Mouse (Mus musculus): ENCODE results near the gene Nfib. TPM values are rescaled to one million over a fixed set of nuclear protein-coding genes. Genes with fewer than 3 reads are reported as not detected.
A peak's percentile ranks its signal among the peaks of the same experiment; 100 is the strongest.

Nfib gene
- polyA plus RNA-seq, 1 experiment from 2014 or later = 164 TPM

DNA sequence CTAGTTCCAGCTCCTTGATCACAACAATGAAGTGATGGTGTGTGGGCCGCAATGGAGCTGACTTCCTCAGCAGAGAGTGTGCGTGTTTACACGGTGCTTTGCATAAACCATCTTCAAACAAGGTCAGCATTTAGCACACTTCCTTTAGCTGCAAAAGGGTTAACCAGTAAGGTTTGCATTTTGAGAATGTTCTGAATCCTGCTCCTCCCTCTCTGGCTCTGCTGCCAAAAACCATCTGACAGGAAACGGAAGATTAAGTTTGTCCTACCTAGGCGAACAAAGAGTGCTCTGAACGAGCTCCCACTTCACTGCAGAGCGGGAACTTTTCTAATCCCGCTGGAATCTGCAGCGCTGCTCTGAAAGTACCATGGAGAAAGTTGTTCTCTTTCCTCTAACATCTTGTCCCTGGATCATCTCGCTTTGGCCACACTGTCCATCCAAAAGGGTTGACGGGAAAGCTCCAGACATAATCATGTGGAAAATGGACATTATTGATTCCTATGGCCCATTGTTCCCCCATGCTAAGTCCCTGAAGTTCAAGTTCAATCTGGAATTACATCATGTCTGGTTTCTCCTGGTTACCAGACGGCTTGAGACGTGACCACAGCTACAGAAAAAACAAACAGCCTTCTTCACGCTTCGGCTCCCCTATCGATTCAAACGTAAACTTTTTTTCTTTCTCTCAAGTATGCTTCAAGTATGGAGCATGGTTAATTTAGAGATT lies 401.2 kb downstream of the Nfib start:
- Histone ChIP-seq H3K27me3 (replicated peaks; ENCODE audit: control insufficient read depth, insufficient read depth, low read length) (no peaks in the 10 kb centered on the region), H3K36me3 (ENCODE audit: control insufficient read depth, insufficient read depth, low read length) (peaks cover 22% of the 10 kb centered on the region), H3K4me3 (ENCODE audit: low read depth, low read length) (no peak overlapping the region), H3K4me2 (ENCODE audit: low read length) (peak overlapping the region; percentile 41), H3K27ac (ENCODE audit: low read depth, low read length) (peak overlapping the region; percentile 73), H3K9ac (ENCODE audit: low read length) (peak overlapping the region; percentile 40; the same call in 1 of the 2 replicates), H3K4me1 (ENCODE audit: control insufficient read depth, insufficient read depth, low read length) (peaks cover 34% of the 10 kb centered on the region), H3K9me3 (replicated peaks; ENCODE audit: control insufficient read depth, low read length) (no peaks in the 10 kb centered on the region)
- WGBS = 1% methylated on average over 17 of the region's 17 CpGs
- ATAC-seq = peak; percentile 88
- peak; percentile 91 for DNase-seq (ENCODE audit: low spot score)

DNA sequence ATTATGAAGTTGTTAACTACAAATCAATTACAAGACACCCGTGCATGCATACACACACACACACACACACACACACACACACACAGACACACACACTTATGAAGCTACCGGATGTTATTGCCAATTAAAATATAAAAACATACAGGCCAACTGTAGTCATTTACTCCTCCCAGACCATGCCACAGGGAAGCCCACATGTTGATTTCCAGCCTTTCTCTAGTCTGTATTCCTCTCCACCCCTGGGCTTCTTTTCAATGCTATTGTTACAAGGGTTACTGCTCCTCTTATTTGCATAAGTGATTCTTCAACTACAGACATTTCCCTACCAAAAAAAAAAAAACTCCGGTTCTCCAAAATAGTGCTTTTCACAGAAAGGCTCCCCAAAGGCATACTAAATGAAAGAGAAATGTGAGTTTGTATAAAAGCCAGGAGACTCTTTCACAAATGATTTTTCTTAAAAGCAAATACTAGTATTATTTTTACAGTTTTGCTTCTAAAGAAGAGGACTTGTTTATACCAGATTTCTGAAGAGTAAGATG lies 402.1 kb downstream of the Nfib start:
- peak; percentile 33; the same call in 1 of the 2 replicates for ATAC-seq
- peak overlapping the region; percentile 41 for H3K4me2 ChIP-seq (ENCODE audit: low read length)
- no peaks in the 10 kb centered on the region for H3K27me3 ChIP-seq (replicated peaks; ENCODE audit: control insufficient read depth, insufficient read depth, low read length)

DNA sequence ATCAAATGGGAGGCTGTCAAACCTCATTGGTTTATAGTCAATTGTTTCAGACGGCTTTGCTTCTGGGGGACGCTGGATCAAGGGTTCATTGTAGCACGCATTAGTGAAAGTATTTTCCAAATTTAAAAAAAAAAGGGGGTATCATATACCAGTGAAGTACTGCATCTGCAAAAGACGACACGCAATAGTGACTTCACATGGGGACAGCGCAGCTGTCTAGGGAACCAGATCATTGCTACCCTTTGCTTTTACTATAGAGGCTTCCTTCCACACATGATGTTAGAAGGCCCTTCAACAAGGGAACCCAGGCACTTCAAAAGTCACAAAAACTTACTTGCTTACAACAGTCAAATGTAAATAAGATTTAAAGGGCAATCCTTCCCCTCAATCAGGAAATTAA lies 402.6 kb downstream of the Nfib start:
- H3K4me3 ChIP-seq (ENCODE audit: low read depth, low read length) = no peak overlapping the region
- H3K27ac ChIP-seq (ENCODE audit: low read depth, low read length) = peak overlapping the region; percentile 52; the same call in 1 of the 2 replicates
- H3K9me3 ChIP-seq (replicated peaks; ENCODE audit: control insufficient read depth, low read length) = no peaks in the 10 kb centered on the region
- no peak overlapping the region for H3K9ac ChIP-seq (ENCODE audit: low read length)
- H3K4me2 ChIP-seq (ENCODE audit: low read length) = no peak overlapping the region
- no peaks in the 10 kb centered on the region for H3K27me3 ChIP-seq (replicated peaks; ENCODE audit: control insufficient read depth, insufficient read depth, low read length)
- peaks cover 34% of the 10 kb centered on the region for H3K4me1 ChIP-seq (ENCODE audit: control insufficient read depth, insufficient read depth, low read length)
- DNase-seq (ENCODE audit: low spot score) (no peak), ATAC-seq (no peak)
- peaks cover 12% of the 10 kb centered on the region for H3K36me3 ChIP-seq (ENCODE audit: control insufficient read depth, insufficient read depth, low read length)
- 48% methylated on average over 6 of the region's 6 CpGs for WGBS

More for the DNA sequence above, 402.1 kb downstream of the Nfib start:
- Histone ChIP-seq H3K4me3 (ENCODE audit: low read depth, low read length) (no peak overlapping the region), H3K9ac (ENCODE audit: low read length) (no peak overlapping the region), H3K4me1 (ENCODE audit: control insufficient read depth, insufficient read depth, low read length) (peaks cover 34% of the 10 kb centered on the region), H3K36me3 (ENCODE audit: control insufficient read depth, insufficient read depth, low read length) (peaks cover 18% of the 10 kb centered on the region), H3K27ac (ENCODE audit: low read depth, low read length) (peak overlapping the region; percentile 73), H3K9me3 (replicated peaks; ENCODE audit: control insufficient read depth, low read length) (no peaks in the 10 kb centered on the region)
- 12% methylated on average over 3 of the region's 3 CpGs for WGBS
- DNase-seq (ENCODE audit: low spot score) = peak; percentile 44

DNA sequence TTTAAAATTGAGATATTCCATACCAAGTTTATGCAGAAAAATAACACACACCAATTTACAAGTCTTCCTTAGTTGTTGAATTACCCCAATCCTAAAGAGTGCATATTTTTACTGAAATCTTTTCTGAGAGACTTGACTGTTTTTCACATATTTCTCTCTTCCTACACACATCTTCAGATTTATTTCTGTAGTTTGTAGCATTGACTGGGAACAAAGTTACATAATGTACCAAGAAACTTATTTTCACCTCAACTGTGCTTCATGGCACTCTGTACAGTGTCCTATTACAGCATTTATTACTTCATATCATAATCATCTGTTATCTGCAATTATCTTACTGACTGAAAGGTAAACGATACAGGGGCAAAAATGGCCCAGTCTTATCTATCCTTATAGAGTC lies 406.9 kb downstream of the Nfib start:
- WGBS = 85% methylated on average over 1 of the region's 1 CpGs
- Histone ChIP-seq H3K4me1 (ENCODE audit: control insufficient read depth, insufficient read depth, low read length) (peaks cover 19% of the 10 kb centered on the region), H3K9me3 (replicated peaks; ENCODE audit: control insufficient read depth, low read length) (no peaks in the 10 kb centered on the region), H3K4me3 (ENCODE audit: low read depth, low read length) (no peak overlapping the region), H3K36me3 (ENCODE audit: control insufficient read depth, insufficient read depth, low read length) (peaks cover 17% of the 10 kb centered on the region), H3K4me2 (ENCODE audit: low read length) (no peak overlapping the region), H3K9ac (ENCODE audit: low read length) (no peak overlapping the region), H3K27ac (ENCODE audit: low read depth, low read length) (no peak overlapping the region), H3K27me3 (replicated peaks; ENCODE audit: control insufficient read depth, insufficient read depth, low read length) (no peaks in the 10 kb centered on the region)
- no peak for ATAC-seq
- DNase-seq (ENCODE audit: low spot score) = no peak

DNA sequence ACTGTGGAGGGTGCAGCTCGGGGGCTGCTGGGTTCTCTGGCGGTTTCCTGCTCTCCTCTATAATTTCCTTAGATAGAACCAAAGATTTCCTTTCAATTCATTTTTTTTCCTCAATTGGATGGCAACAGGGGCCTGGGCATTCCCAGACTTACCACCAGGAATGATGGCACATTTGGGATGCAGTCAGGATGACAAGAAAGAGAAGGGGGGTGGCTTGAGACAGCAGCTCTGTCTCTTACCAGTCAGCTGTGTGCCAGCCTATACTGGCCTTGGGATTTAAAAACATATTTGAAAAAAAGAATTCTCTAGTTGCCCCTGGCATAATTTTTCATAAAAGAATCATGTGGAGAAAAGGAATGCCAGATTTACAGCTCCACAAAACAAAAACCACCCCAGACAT lies 408.0 kb downstream of the Nfib start:
- 77% methylated on average over 2 of the region's 2 CpGs for WGBS
- Histone ChIP-seq H3K9me3 (replicated peaks; ENCODE audit: control insufficient read depth, low read length) (no peaks in the 10 kb centered on the region), H3K36me3 (ENCODE audit: control insufficient read depth, insufficient read depth, low read length) (peaks cover 23% of the 10 kb centered on the region), H3K27ac (ENCODE audit: low read depth, low read length) (no peak overlapping the region; the same call in 1 of the 2 replicates), H3K9ac (ENCODE audit: low read length) (no peak overlapping the region), H3K4me1 (ENCODE audit: control insufficient read depth, insufficient read depth, low read length) (peaks cover 13% of the 10 kb centered on the region), H3K4me3 (ENCODE audit: low read depth, low read length) (no peak overlapping the region), H3K27me3 (replicated peaks; ENCODE audit: control insufficient read depth, insufficient read depth, low read length) (no peaks in the 10 kb centered on the region), H3K4me2 (ENCODE audit: low read length) (no peak overlapping the region)
- no peak for ATAC-seq
- DNase-seq (ENCODE audit: low spot score) = no peak

DNA sequence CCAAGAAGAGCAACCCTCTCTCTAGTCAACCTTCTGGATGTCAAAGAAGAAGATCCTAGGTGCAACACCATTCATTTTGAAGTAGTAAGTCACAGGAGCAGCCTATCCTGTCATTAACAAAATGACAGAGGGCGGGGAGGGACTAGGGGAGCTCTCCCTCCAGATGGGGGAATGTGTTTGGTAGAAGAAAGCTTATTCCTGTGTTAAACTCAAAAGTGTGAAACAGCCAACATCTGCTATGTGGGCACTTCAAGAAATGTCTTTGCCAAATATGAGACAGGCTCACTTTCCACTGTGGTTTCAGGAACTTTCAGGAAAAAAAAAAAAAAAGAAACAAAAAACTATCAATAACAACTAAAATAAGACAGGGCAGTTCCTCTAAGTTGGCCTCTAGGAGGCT lies 411.5 kb downstream of the Nfib start:
- peaks cover 30% of the 10 kb centered on the region for H3K36me3 ChIP-seq (ENCODE audit: control insufficient read depth, insufficient read depth, low read length)
- H3K4me3 ChIP-seq (ENCODE audit: low read depth, low read length) = no peak overlapping the region
- H3K4me2 ChIP-seq (ENCODE audit: low read length) = no peak overlapping the region
- H3K4me1 ChIP-seq (ENCODE audit: control insufficient read depth, insufficient read depth, low read length) = peaks cover 9% of the 10 kb centered on the region; the same call in 1 of the 2 replicates
- 58% methylated on average over 1 of the region's 1 CpGs for WGBS
- no peak overlapping the region for H3K27ac ChIP-seq (ENCODE audit: low read depth, low read length)
- no peak overlapping the region for H3K9ac ChIP-seq (ENCODE audit: low read length)
- H3K9me3 ChIP-seq (replicated peaks; ENCODE audit: control insufficient read depth, low read length) = no peaks in the 10 kb centered on the region
- DNase-seq (ENCODE audit: low spot score) (peak; percentile 32), ATAC-seq (no peak; the same call in 1 of the 2 replicates)
- no peaks in the 10 kb centered on the region for H3K27me3 ChIP-seq (replicated peaks; ENCODE audit: control insufficient read depth, insufficient read depth, low read length)

DNA sequence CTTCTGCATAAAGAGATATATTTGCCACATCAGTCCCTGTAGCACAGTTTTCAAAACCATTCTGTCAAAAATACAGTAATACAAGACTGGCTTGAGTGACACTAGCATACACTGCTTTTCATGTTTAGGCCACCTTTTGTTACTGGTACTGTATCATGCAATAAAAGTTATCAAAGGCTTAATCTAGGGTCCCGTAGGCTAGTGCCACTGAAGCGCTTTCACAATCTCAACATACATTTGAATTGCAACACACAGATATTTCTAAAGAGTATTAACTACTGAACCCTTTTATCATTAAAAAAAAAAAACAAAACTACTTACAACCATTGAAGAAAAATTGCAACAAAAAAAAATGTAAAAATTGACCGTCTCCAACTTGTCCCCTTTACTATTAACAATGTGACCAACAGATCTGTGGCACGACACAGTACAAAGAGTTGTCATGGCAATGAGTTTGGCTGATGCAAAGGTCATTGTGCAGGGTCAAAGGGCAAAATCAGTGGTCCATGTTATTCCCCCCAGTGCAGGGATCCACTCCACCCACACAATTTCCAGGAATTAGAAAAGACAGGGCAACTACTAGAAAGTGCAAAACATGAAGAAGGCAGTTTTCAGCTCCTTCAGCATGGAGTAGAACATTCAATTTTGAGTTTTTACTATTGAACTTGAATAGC lies 414.2 kb downstream of the Nfib start:
- Histone ChIP-seq H3K4me2 (ENCODE audit: low read length) (no peak overlapping the region), H3K9me3 (replicated peaks; ENCODE audit: control insufficient read depth, low read length) (no peaks in the 10 kb centered on the region), H3K27me3 (replicated peaks; ENCODE audit: control insufficient read depth, insufficient read depth, low read length) (no peaks in the 10 kb centered on the region), H3K36me3 (ENCODE audit: control insufficient read depth, insufficient read depth, low read length) (peaks cover 27% of the 10 kb centered on the region), H3K4me1 (ENCODE audit: control insufficient read depth, insufficient read depth, low read length) (peaks cover 9% of the 10 kb centered on the region; the same call in 1 of the 2 replicates), H3K9ac (ENCODE audit: low read length) (no peak overlapping the region), H3K27ac (ENCODE audit: low read depth, low read length) (no peak overlapping the region), H3K4me3 (ENCODE audit: low read depth, low read length) (no peak overlapping the region)
- 50% methylated on average over 4 of the region's 4 CpGs for WGBS
- ATAC-seq (no peak), DNase-seq (ENCODE audit: low spot score) (no peak)

DNA sequence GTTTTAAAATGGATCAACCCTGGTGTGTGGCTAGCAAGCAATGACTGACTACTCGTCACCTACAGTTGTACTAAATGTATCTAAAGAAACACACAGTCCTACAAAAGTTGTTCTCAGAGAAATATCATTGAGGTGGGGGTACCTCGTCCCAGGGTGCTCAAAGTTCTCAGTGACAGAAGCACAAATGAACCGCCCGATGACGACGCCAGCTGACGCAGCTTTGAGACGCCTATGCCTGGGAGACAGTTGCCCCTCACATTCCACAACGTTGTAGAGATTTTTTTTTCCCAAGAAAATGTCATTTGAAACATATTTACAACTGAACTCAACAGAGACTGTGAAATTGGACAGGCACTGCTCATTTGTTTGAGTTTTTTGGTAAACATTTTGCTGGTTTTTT lies 414.9 kb downstream of the Nfib start:
- Histone ChIP-seq H3K27me3 (replicated peaks; ENCODE audit: control insufficient read depth, insufficient read depth, low read length) (no peaks in the 10 kb centered on the region), H3K36me3 (ENCODE audit: control insufficient read depth, insufficient read depth, low read length) (peaks cover 24% of the 10 kb centered on the region; the same call in 1 of the 2 replicates), H3K9ac (ENCODE audit: low read length) (no peak overlapping the region), H3K4me1 (ENCODE audit: control insufficient read depth, insufficient read depth, low read length) (peaks cover 9% of the 10 kb centered on the region; the same call in 1 of the 2 replicates), H3K4me3 (ENCODE audit: low read depth, low read length) (no peak overlapping the region), H3K4me2 (ENCODE audit: low read length) (no peak overlapping the region), H3K9me3 (replicated peaks; ENCODE audit: control insufficient read depth, low read length) (no peaks in the 10 kb centered on the region), H3K27ac (ENCODE audit: low read depth, low read length) (no peak overlapping the region)
- ATAC-seq (no peak), DNase-seq (ENCODE audit: low spot score) (no peak)
- WGBS = 73% methylated on average over 9 of the region's 9 CpGs

Measured in forebrain, embryonic 14.5 days (tissue).